In the genomic region with DNA sequence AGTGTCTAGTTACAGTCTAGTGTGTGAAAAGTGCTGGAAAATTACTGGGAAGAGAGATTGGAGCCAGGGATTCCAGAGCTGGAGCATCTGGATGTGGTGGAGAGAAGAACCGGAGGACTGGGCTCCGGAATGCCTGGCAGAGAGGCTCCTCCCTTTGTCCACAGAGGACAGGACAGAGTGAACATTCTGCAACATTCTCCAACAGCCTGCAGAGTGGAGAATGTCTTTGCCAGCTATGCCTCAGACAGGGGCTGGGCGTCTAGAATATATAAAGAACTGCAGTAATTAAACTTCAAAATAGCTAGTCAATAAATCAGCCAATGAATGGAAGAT, we compare ENCODE assay signal across 9 mouse cellular contexts. TPM values are rescaled to one million over a fixed set of nuclear protein-coding genes. Genes with fewer than 3 reads are reported as not detected.
DNase-seq lines count a peak whose midpoint lies in the region; ATAC-seq lines count a peak whose summit lies in the region.
"Had no signal": no experiment of that assay in that cellular context is flagged by ENCODE, and none has a peak within 500 bp of the region (broad histone marks: within the 10 kb centered on the region; RNA-seq: fewer than 3 reads in every experiment).

No protein-coding gene starts in this region.

- peaks cover 8% of the 10 kb centered on the region; the same call in 1 of the 2 replicates for H3K4me1 ChIP-seq in lung, embryonic 16.5 days (replicated peaks; ENCODE audit: control insufficient read depth, insufficient read depth, low read length)
- no peaks in the 10 kb centered on the region for H3K4me1 ChIP-seq in kidney, embryonic 14.5 days (ENCODE audit: control insufficient read depth, insufficient read depth, low read length)
- H3K4me1 ChIP-seq in neural tube, embryonic 13.5 days (replicated peaks), result peaks cover 12% of the 10 kb centered on the region

- DNase-seq in adrenal gland, postnatal 14 days, result peak; percentile 5
- DNase-seq in adrenal gland, adult (ENCODE audit: inconsistent age in 2 of 2, low spot score in 1 of 2), result no peak
- no peak for DNase-seq in lung, postnatal 36 days
- no peak for DNase-seq in gastrocnemius, postnatal 36 days

- H3K4me3 ChIP-seq in lung, embryonic 16.5 days (ENCODE audit: low read length), result no peak overlapping the region
- peak overlapping the region; percentile 66; the same call in 1 of the 2 replicates for H3K4me3 ChIP-seq in kidney, embryonic 14.5 days (ENCODE audit: low read length)
- peak overlapping the region; percentile 74 for H3K4me3 ChIP-seq in neural tube, embryonic 13.5 days

- intact Hi-C loops in gastrocnemius, postnatal 36 days (cut with DNase I), result loop anchor here (5.0 to 10.0 kb wide), 3 partner anchors 135 to 198 kb away; a partner anchor contains a TSS

- H3K9ac ChIP-seq in lung, embryonic 16.5 days (ENCODE audit: low read length), result no peak overlapping the region
- H3K9ac ChIP-seq in kidney, embryonic 14.5 days (ENCODE audit: low read depth, low read length), result peak overlapping the region; percentile 69; the same call in 1 of the 2 replicates
- H3K9ac ChIP-seq in neural tube, embryonic 13.5 days, result peak overlapping the region; percentile 83

- 47% methylated on average over 3 of the region's 3 CpGs for WGBS in lung, embryonic 16.5 days
- WGBS in kidney, embryonic 14.5 days, result 64% methylated on average over 3 of the region's 3 CpGs
- WGBS in neural tube, embryonic 13.5 days, result 50% methylated on average over 3 of the region's 3 CpGs

- H3K9me3 ChIP-seq in lung, embryonic 16.5 days (ENCODE audit: control insufficient read depth, low read length), result no peaks in the 10 kb centered on the region
- no peaks in the 10 kb centered on the region for H3K9me3 ChIP-seq in kidney, embryonic 14.5 days (ENCODE audit: control insufficient read depth, low read length)
- H3K9me3 ChIP-seq in neural tube, embryonic 13.5 days, result no peaks in the 10 kb centered on the region

- no peaks in the 10 kb centered on the region for H3K27me3 ChIP-seq in lung, embryonic 16.5 days (ENCODE audit: control insufficient read depth, insufficient read depth, low read depth, low read length)
- H3K27me3 ChIP-seq in kidney, embryonic 14.5 days (ENCODE audit: control insufficient read depth, insufficient read depth, low read length), result peaks cover 2% of the 10 kb centered on the region; the same call in 1 of the 2 replicates
- peaks cover 12% of the 10 kb centered on the region; the same call in 1 of the 2 replicates for H3K27me3 ChIP-seq in neural tube, embryonic 13.5 days

- no peaks in the 10 kb centered on the region for H3K36me3 ChIP-seq in lung, embryonic 16.5 days (ENCODE audit: control insufficient read depth, insufficient read depth, low read length)
- no peaks in the 10 kb centered on the region for H3K36me3 ChIP-seq in kidney, embryonic 14.5 days (ENCODE audit: control insufficient read depth, insufficient read depth, low read length)
- no peaks in the 10 kb centered on the region for H3K36me3 ChIP-seq in neural tube, embryonic 13.5 days

- 0 out of 2 replicates have a peak, but pooled peaks have one; percentile 3 for ATAC-seq in lung, embryonic 16.5 days (ENCODE audit: low read depth)
- ATAC-seq in kidney, embryonic 14.5 days (ENCODE audit: low FRiP score, low TSS enrichment), result no peak
- ATAC-seq in neural tube, embryonic 13.5 days (ENCODE audit: low read depth), result no peak
- ATAC-seq in inflammation-experienced regulatory T-cells, adult 6 months, result no peak

- no peak overlapping the region for H3K27ac ChIP-seq in lung, embryonic 16.5 days (ENCODE audit: low read length)
- H3K27ac ChIP-seq in kidney, embryonic 14.5 days (ENCODE audit: low read depth, low read length), result no peak overlapping the region
- no peak overlapping the region for H3K27ac ChIP-seq in neural tube, embryonic 13.5 days (replicated peaks)

- peak overlapping the region; percentile 100; the same call in 1 of the 2 replicates for H3K4me2 ChIP-seq in lung, embryonic 16.5 days (ENCODE audit: low read depth, low read length)
- peak overlapping the region; percentile 98 for H3K4me2 ChIP-seq in kidney, embryonic 14.5 days (replicated peaks; ENCODE audit: low read depth, low read length)
- peak overlapping the region; percentile 95 for H3K4me2 ChIP-seq in neural tube, embryonic 13.5 days

RNA-seq across cellular contexts. Expression of a gene that starts 2.7 kb away (rescaled TPM):
- 0.75 and 19.1 TPM in 2 replicates for total RNA-seq in adrenal gland, postnatal 14 days (2021)
- polyA plus RNA-seq in lung, embryonic 16.5 days (2015; fragmentation: Nextera tagmentation; extraction: Ambion mirVana), result 0.09 and 0.29 TPM in 2 replicates
- 0.09 TPM in 2 replicates for polyA plus RNA-seq in kidney, embryonic 14.5 days (2014; fragmentation: Nextera tagmentation; extraction: Ambion mirVana)
- polyA plus RNA-seq in neural tube, embryonic 13.5 days (2015; fragmentation: Nextera tagmentation; extraction: Ambion mirVana), result not detected in 2 replicates
- not detected for total RNA-seq in gastrocnemius, postnatal 36 days (2021)
- polyA plus RNA-seq in inflammation-experienced regulatory T-cells, adult 6 months (2017; shearing (Covaris generic)), result not detected
- polyA plus RNA-seq: spleen, adult 2 months had no signal

RNA-seq across cellular contexts. Expression of a gene that starts 36.1 kb away (rescaled TPM):
- total RNA-seq in adrenal gland, postnatal 14 days (2021), result 0.34 and 8.6 TPM in 2 replicates
- polyA plus RNA-seq in lung, embryonic 16.5 days (2015; fragmentation: Nextera tagmentation; extraction: Ambion mirVana), result not detected in 2 replicates
- 4.3 and 4.4 TPM in 2 replicates for polyA plus RNA-seq in kidney, embryonic 14.5 days (2014; fragmentation: Nextera tagmentation; extraction: Ambion mirVana)
- not detected in 2 replicates for polyA plus RNA-seq in neural tube, embryonic 13.5 days (2015; fragmentation: Nextera tagmentation; extraction: Ambion mirVana)
- not detected for total RNA-seq in gastrocnemius, postnatal 36 days (2021)
- not detected for polyA plus RNA-seq in inflammation-experienced regulatory T-cells, adult 6 months (2017; shearing (Covaris generic))
- polyA plus RNA-seq: spleen, adult 2 months had no signal

RNA-seq across cellular contexts. Expression of a gene that starts 51.5 kb away (rescaled TPM):
- 10.4 and 12.1 TPM in 2 replicates for total RNA-seq in adrenal gland, postnatal 14 days (2021)
- polyA plus RNA-seq in lung, embryonic 16.5 days (2015; fragmentation: Nextera tagmentation; extraction: Ambion mirVana), result 31.1 and 33.6 TPM in 2 replicates
- polyA plus RNA-seq in kidney, embryonic 14.5 days (2014; fragmentation: Nextera tagmentation; extraction: Ambion mirVana), result 28.8 and 29.3 TPM in 2 replicates
- 7.9 and 8.0 TPM in 2 replicates for polyA plus RNA-seq in neural tube, embryonic 13.5 days (2015; fragmentation: Nextera tagmentation; extraction: Ambion mirVana)
- 1 to 10 TPM; 1.9 to 2.1 TPM for total RNA-seq in gastrocnemius, postnatal 36 days (2021)
- polyA plus RNA-seq in inflammation-experienced regulatory T-cells, adult 6 months (2017; shearing (Covaris generic)), result 10 to 100 TPM; 38.8 to 73.2 (median 42.7) TPM
